Mouse (Mus musculus) myocyte (in vitro differentiated cells): Measurements from ENCODE around the gene Ar. TPM values are rescaled to one million over a fixed set of nuclear protein-coding genes. Genes with fewer than 3 reads are reported as not detected.

Experiments
- H3K27me3 ChIP-seq: one replicate; pipeline ENCODE4 v1.6.1; 2011; ENCODE audit not compliant: control insufficient read depth, insufficient read depth, insufficient read length
- H3K36me3 ChIP-seq: one replicate; pipeline ENCODE4 v1.6.1; 2011; ENCODE audit not compliant: control insufficient read depth, insufficient read depth
- H3K4me2 ChIP-seq: one replicate; pipeline ENCODE4 v1.6.1; 2011; ENCODE audit warnings: low read depth, control low read depth
- H3K4me3 ChIP-seq: one replicate; pipeline ENCODE4 v1.5.1; 2011; ENCODE audit warnings: mild to moderate bottlenecking, control low read depth, moderate library complexity
- H3K79me2 ChIP-seq: one replicate; pipeline ENCODE4 v1.6.1; 2011; ENCODE audit not compliant: control insufficient read depth, insufficient read depth
- H3ac ChIP-seq: one replicate; pipeline ENCODE4 v1.6.1; 2011; ENCODE audit not compliant: control insufficient read depth, insufficient read length
- CEBPB ChIP-seq: IDR thresholded peaks from 2 replicates; pipeline ENCODE4 v1.6.1; 2011; ENCODE audit warnings: mild to moderate bottlenecking, moderate library complexity; ENCODE audit not compliant: poor library complexity, insufficient read depth, severe bottlenecking
- E2F4 ChIP-seq: IDR thresholded peaks from one replicate; pipeline ENCODE4 v1.6.1; 2011; ENCODE audit warnings: mild to moderate bottlenecking, control low read depth, moderate library complexity; ENCODE audit not compliant: insufficient read depth
- MAX ChIP-seq: IDR thresholded peaks from one replicate; pipeline ENCODE4 v1.6.1; 2011; ENCODE audit warnings: low read depth, mild to moderate bottlenecking, control low read depth
- MYOD1 ChIP-seq, 3 experiments: IDR thresholded peaks; one replicate each; pipeline ENCODE4 v1.6.1; 2011; ENCODE audit warnings: control low read depth in 2 of 3, low read depth in 2 of 3, mild to moderate bottlenecking in 2 of 3, moderate library complexity in 1 of 3; ENCODE audit not compliant: insufficient read length in 2 of 3, control insufficient read depth in 1 of 3
- MYOG ChIP-seq, 3 experiments: IDR thresholded peaks; one replicate each; pipeline ENCODE4 v1.6.1; 2011; ENCODE audit warnings: control low read depth in 2 of 3, low read depth in 2 of 3, mild to moderate bottlenecking in 2 of 3; ENCODE audit not compliant: insufficient read length in 2 of 3, control insufficient read depth in 1 of 3, insufficient read depth in 1 of 3
- POLR2A ChIP-seq: IDR thresholded peaks from one replicate; pipeline ENCODE4 v1.6.1; 2011; ENCODE audit warnings: low read depth, mild to moderate bottlenecking, control low read depth, moderate library complexity; ENCODE audit not compliant: insufficient read length
- POLR2AphosphoS2 ChIP-seq: IDR thresholded peaks from one replicate; pipeline ENCODE4 v1.6.1; 2011; ENCODE audit warnings: low read depth, control low read depth; ENCODE audit not compliant: insufficient read length
- REST ChIP-seq: IDR thresholded peaks from one replicate; pipeline ENCODE4 v1.6.1; 2011; ENCODE audit warnings: mild to moderate bottlenecking, control low read depth, moderate library complexity; ENCODE audit not compliant: insufficient read depth, insufficient read length
- SRF ChIP-seq: IDR thresholded peaks from one replicate; pipeline ENCODE4 v1.6.1; 2011; ENCODE audit warnings: low read depth; ENCODE audit not compliant: control insufficient read depth, insufficient read length
- TCF12 ChIP-seq: IDR thresholded peaks from one replicate; pipeline ENCODE4 v1.6.1; 2011; ENCODE audit warnings: mild to moderate bottlenecking, control low read depth; ENCODE audit not compliant: poor library complexity, insufficient read depth, severe bottlenecking
- TCF3 ChIP-seq: IDR thresholded peaks from one replicate; pipeline ENCODE4 v1.6.1; 2011; ENCODE audit warnings: low read depth, control low read depth; ENCODE audit not compliant: insufficient read length
- USF1 ChIP-seq: IDR thresholded peaks from one replicate; pipeline ENCODE4 v1.6.1; 2011; ENCODE audit warnings: low read depth, mild to moderate bottlenecking, control low read depth, moderate library complexity
- polyA plus RNA-seq: library from polyadenylated mRNA; unstranded; fragments of >200 nt; fragmentation: generic; extraction: Trizol; gene quantifications from one replicate; pipeline ENCODE4 v1.2.1, GENCODE M21; 2012; ENCODE audit warnings: missing spikeins

Ar gene
- polyA plus RNA-seq, 1 experiment: 1.7 TPM

- Histone ChIP-seq H3ac (no peak overlapping the region), H3K27me3 (no peaks in the 10 kb centered on the region), H3K79me2 (no peaks in the 10 kb centered on the region), H3K4me3 (no peak overlapping the region), H3K4me2 (no peak overlapping the region), H3K36me3 (no peaks in the 10 kb centered on the region)
- TF ChIP-seq MYOD1 (IDR thresholded peaks at IDR 0.05; ENCODE audit: control insufficient read depth in 1 of 3, insufficient read length in 2 of 3, low read depth in 2 of 3): no peak
- no peak for TF ChIP-seq SRF
- no peak for TF ChIP-seq TCF3
- no peak for TF ChIP-seq MAX
- TF ChIP-seq USF1: no peak
- no peak for TF ChIP-seq CEBPB
- TF ChIP-seq POLR2A: no peak
- TF ChIP-seq REST: no peak
- no peak for TF ChIP-seq POLR2AphosphoS2
- no peak for TF ChIP-seq TCF12
Measured at GRCm38 (mm10) chrX:98207166-98207565, 58.6 kb downstream of the Ar start.

GRCm38 (mm10) chrX:98216103-98216502, 67.5 kb downstream of the Ar start:
- H3K36me3 ChIP-seq: no peaks in the 10 kb centered on the region
- H3K27me3 ChIP-seq: no peaks in the 10 kb centered on the region
- no peaks in the 10 kb centered on the region for H3K79me2 ChIP-seq
- TF ChIP-seq E2F4: no peak
- TF ChIP-seq USF1: no peak
- no peak for TF ChIP-seq SRF
- TF ChIP-seq MYOG (IDR thresholded peaks at IDR 0.05; ENCODE audit: control insufficient read depth in 1 of 3, insufficient read depth in 1 of 3, insufficient read length in 2 of 3, low read depth in 2 of 3): no peak
- TF ChIP-seq POLR2AphosphoS2: no peak
- TF ChIP-seq MYOD1 (IDR thresholded peaks at IDR 0.05; ENCODE audit: control insufficient read depth in 1 of 3, insufficient read length in 2 of 3, low read depth in 2 of 3): no peak
- TF ChIP-seq REST: no peak
- TF ChIP-seq TCF3: no peak
- TF ChIP-seq POLR2A: no peak
- TF ChIP-seq MAX: no peak
- TF ChIP-seq CEBPB: no peak
- H3K4me2 ChIP-seq: no peak overlapping the region
- H3K4me3 ChIP-seq: no peak overlapping the region
- H3ac ChIP-seq: no peak overlapping the region

- H3K4me2 ChIP-seq: no peak overlapping the region
- no peak overlapping the region for H3ac ChIP-seq
- H3K36me3 ChIP-seq: no peaks in the 10 kb centered on the region
- no peaks in the 10 kb centered on the region for H3K27me3 ChIP-seq
- no peak for TF ChIP-seq USF1
- TF ChIP-seq E2F4: no peak
- no peak for TF ChIP-seq TCF12
- no peak for TF ChIP-seq MAX
- TF ChIP-seq POLR2A: no peak
- no peak overlapping the region for H3K4me3 ChIP-seq
- H3K79me2 ChIP-seq: no peaks in the 10 kb centered on the region
Measured at GRCm38 (mm10) chrX:98239011-98239410, 90.4 kb downstream of the Ar start.

- Histone ChIP-seq H3K27me3 (no peaks in the 10 kb centered on the region), H3ac (no peak overlapping the region), H3K79me2 (no peaks in the 10 kb centered on the region), H3K36me3 (no peaks in the 10 kb centered on the region), H3K4me3 (no peak overlapping the region), H3K4me2 (no peak overlapping the region)
- no peak for TF ChIP-seq POLR2A
- TF ChIP-seq TCF12: no peak
- TF ChIP-seq USF1: no peak
- TF ChIP-seq MYOG (IDR thresholded peaks at IDR 0.05; ENCODE audit: control insufficient read depth in 1 of 3, insufficient read depth in 1 of 3, insufficient read length in 2 of 3, low read depth in 2 of 3): no peak
- TF ChIP-seq CEBPB: no peak
- TF ChIP-seq POLR2AphosphoS2: no peak
- no peak for TF ChIP-seq REST
- no peak for TF ChIP-seq MYOD1 (IDR thresholded peaks at IDR 0.05; ENCODE audit: control insufficient read depth in 1 of 3, insufficient read length in 2 of 3, low read depth in 2 of 3)
- no peak for TF ChIP-seq E2F4
- TF ChIP-seq TCF3: no peak
- no peak for TF ChIP-seq SRF
Measured at GRCm38 (mm10) chrX:98245108-98245507, 96.5 kb downstream of the Ar start.

GRCm38 (mm10) chrX:98248363-98248762, 99.8 kb downstream of the Ar start:
- no peak for TF ChIP-seq REST
- TF ChIP-seq USF1: peak; percentile 79
- Histone ChIP-seq H3K4me3 (no peak overlapping the region), H3K27me3 (no peaks in the 10 kb centered on the region), H3ac (no peak overlapping the region), H3K36me3 (no peaks in the 10 kb centered on the region), H3K79me2 (no peaks in the 10 kb centered on the region), H3K4me2 (peak overlapping the region; percentile 38)
